Mouse (Mus musculus) neural tube, embryonic 11.5 days (tissue): ENCODE data around the gene Ctdsp2. TPM values are rescaled to one million over a fixed set of nuclear protein-coding genes. Genes with fewer than 3 reads are reported as not detected.

Source experiments
- ATAC-seq: fragments of 200-750 bp; cut with Nextera tagmentation; 2 replicates; pipeline ENCODE4 v1.8.0; 2017; ENCODE audit warnings: moderate number of reproducible peaks, mild to moderate bottlenecking, moderate TSS enrichment, moderate library complexity; ENCODE audit not compliant: insufficient read depth, low FRiP score, low TSS enrichment
- DNase-seq: peaks from one replicate; pipeline ENCODE4 v3.0.0-alpha.2; 2015; ENCODE audit warnings: low spot score
- H3K27ac ChIP-seq: fragments of 300-500 bp; sonication (generic); 2 replicates; pipeline ENCODE4 v1.5.1; 2014; ENCODE audit warnings: low read depth, mild to moderate bottlenecking, low read length
- H3K27me3 ChIP-seq: fragments of 300-500 bp; sonication (generic); 2 replicates; pipeline ENCODE4 v1.6.1; 2014; ENCODE audit warnings: mild to moderate bottlenecking, low read length, mixed read lengths; ENCODE audit not compliant: control insufficient read depth, insufficient read depth
- H3K36me3 ChIP-seq: fragments of 300-500 bp; sonication (generic); 2 replicates; pipeline ENCODE4 v1.6.1; 2014; ENCODE audit warnings: mild to moderate bottlenecking, low read length, moderate library complexity, mixed read lengths; ENCODE audit not compliant: control insufficient read depth, insufficient read depth
- H3K4me1 ChIP-seq: fragments of 300-500 bp; sonication (generic); 2 replicates; pipeline ENCODE4 v1.6.1; 2014; ENCODE audit warnings: low read length, mixed read lengths; ENCODE audit not compliant: control insufficient read depth, insufficient read depth
- H3K4me2 ChIP-seq: fragments of 300-500 bp; sonication (generic); 2 replicates; pipeline ENCODE4 v1.6.1; 2014; ENCODE audit warnings: low read depth, mild to moderate bottlenecking, moderate library complexity
- H3K4me3 ChIP-seq: fragments of 300-500 bp; sonication (generic); 2 replicates; pipeline ENCODE4 v1.5.1; 2014; ENCODE audit warnings: low read depth, low read length
- H3K9ac ChIP-seq: fragments of 300-500 bp; sonication (generic); 2 replicates; pipeline ENCODE4 v1.6.1; 2014; ENCODE audit warnings: mild to moderate bottlenecking, low read length
- H3K9me3 ChIP-seq: fragments of 300-500 bp; sonication (generic); 2 replicates; pipeline ENCODE4 v1.6.1; 2016; ENCODE audit warnings: low read length; ENCODE audit not compliant: control insufficient read depth
- WGBS: fragments of 180-500 bp; shearing (Covaris S2); extraction: QIAGEN DNeasy Blood & Tissue Kit; methylation state at CpG from one replicate; pipeline ENCODE4 v1.1.7; 2014; 5-methylcytosine and 5-hydroxymethylcytosine counted together
- polyA plus RNA-seq: library from polyadenylated mRNA; unstranded; fragments of >200 nt; fragmentation: Nextera tagmentation; extraction: Ambion mirVana; gene quantifications from 2 replicates; pipeline ENCODE4 v1.2.1, GENCODE M21; 2014

Ctdsp2 gene
- polyA plus RNA-seq, 1 experiment from 2014 or later = 56.1 TPM

- Histone ChIP-seq H3K4me1 (peaks cover 6% of the 10 kb centered on the region; the same call in 1 of the 2 replicates), H3K36me3 (peaks cover 15% of the 10 kb centered on the region), H3K9ac (no peak overlapping the region), H3K27me3 (no peaks in the 10 kb centered on the region), H3K4me2 (no peak overlapping the region), H3K9me3 (no peaks in the 10 kb centered on the region), H3K4me3 (no peak overlapping the region), H3K27ac (no peak overlapping the region)
- no peak for ATAC-seq
- no peak for DNase-seq
- 26% methylated on average over 3 of the region's 3 CpGs for WGBS
These were observed 13.2 kb downstream of the Ctdsp2 start for GRCm38 (mm10) chr10:126991676-126992075.

- no peak for ATAC-seq
- Histone ChIP-seq H3K4me3 (no peak overlapping the region), H3K9me3 (no peaks in the 10 kb centered on the region), H3K36me3 (peaks cover 26% of the 10 kb centered on the region), H3K27ac (no peak overlapping the region), H3K4me2 (no peak overlapping the region), H3K9ac (no peak overlapping the region), H3K27me3 (no peaks in the 10 kb centered on the region), H3K4me1 (0 out of 2 replicates have a peak, but pooled peaks cover 2% of the 10 kb centered on the region)
- no peak for DNase-seq
- WGBS = 85% methylated on average over 3 of the region's 3 CpGs
These were observed 15.1 kb downstream of the Ctdsp2 start for GRCm38 (mm10) chr10:126993621-126994020.

DNA sequence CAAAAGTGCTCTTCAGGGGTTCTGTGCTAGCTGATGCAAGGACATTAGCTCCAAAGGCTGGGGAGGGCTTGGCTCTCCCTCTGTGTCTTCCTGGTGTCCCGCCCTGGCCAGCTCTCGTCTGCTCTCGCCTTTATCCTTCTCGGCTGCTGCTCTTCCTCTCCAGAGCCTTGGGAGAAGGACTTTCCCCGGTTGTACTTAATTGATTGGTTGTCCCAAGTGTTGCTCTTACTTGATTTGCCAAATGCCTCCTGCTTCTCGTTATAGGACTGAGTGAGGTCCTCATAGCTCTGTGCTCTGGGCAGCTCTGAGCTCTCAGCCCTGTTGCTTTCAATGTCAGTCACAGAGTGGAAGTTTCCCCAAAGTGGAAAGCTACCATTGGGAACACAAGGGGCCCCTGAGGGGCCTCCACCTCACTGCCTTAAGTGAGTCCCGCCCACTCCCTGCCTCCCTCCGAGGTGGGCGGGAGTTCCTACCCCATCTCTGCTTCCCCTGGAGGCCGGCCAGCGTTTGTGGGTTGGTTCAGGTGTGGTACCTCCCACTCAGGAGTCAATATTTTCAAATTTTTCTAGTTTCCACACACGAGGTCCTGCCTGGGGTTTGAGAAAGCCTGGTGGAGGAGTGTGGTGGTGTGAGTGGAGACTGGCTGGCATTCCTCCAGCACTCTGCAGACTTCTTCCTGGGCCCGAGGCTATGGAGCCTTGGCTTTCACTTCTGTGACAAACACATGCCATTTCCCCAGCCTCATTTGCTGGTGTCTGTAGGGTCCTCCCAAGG, 19.0 kb downstream of the Ctdsp2 start:
- Histone ChIP-seq H3K4me2 (no peak overlapping the region), H3K9me3 (no peaks in the 10 kb centered on the region), H3K4me3 (no peak overlapping the region), H3K4me1 (no peaks in the 10 kb centered on the region), H3K36me3 (peaks cover 25% of the 10 kb centered on the region), H3K27me3 (no peaks in the 10 kb centered on the region), H3K9ac (no peak overlapping the region), H3K27ac (no peak overlapping the region)
- 76% methylated on average over 13 of the region's 13 CpGs for WGBS
- ATAC-seq (no peak), DNase-seq (no peak)

GRCm38 (mm10) chr10:127000529-127000928, 22.0 kb downstream of the Ctdsp2 start, which contains the start of gene Avil:
Gene Avil, plus strand, starts transcription at chr10:127000709.
- H3K36me3 ChIP-seq = peaks cover 13% of the 10 kb centered on the region; the same call in 1 of the 2 replicates
- H3K27me3 ChIP-seq = no peaks in the 10 kb centered on the region
- no peak for DNase-seq
- no peak within 1 kb of the TSS for H3K9ac ChIP-seq
- no peak within 1 kb of the TSS for H3K4me2 ChIP-seq
- H3K4me3 ChIP-seq = no peak within 1 kb of the TSS
- H3K9me3 ChIP-seq = no peaks in the 10 kb centered on the region
- no peak within 1 kb of the TSS for H3K27ac ChIP-seq
- 92% methylated on average over 5 of the region's 5 CpGs for WGBS
- no peaks in the 10 kb centered on the region for H3K4me1 ChIP-seq
- no peak for ATAC-seq

GRCm38 (mm10) chr10:127001297-127001696, 22.8 kb downstream of the Ctdsp2 start:
- H3K4me1 ChIP-seq = no peaks in the 10 kb centered on the region
- 90% methylated on average over 9 of the region's 9 CpGs for WGBS
- H3K4me3 ChIP-seq = no peak overlapping the region
- H3K36me3 ChIP-seq = peaks cover 13% of the 10 kb centered on the region; the same call in 1 of the 2 replicates
- ATAC-seq (no peak), DNase-seq (no peak)
- H3K27ac ChIP-seq = no peak overlapping the region
- H3K4me2 ChIP-seq = no peak overlapping the region
- no peaks in the 10 kb centered on the region for H3K27me3 ChIP-seq
- no peaks in the 10 kb centered on the region for H3K9me3 ChIP-seq
- H3K9ac ChIP-seq = no peak overlapping the region

GRCm38 (mm10) chr10:127002056-127002455, 23.5 kb downstream of the Ctdsp2 start:
- H3K4me2 ChIP-seq = no peak overlapping the region
- ATAC-seq (no peak), DNase-seq (no peak)
- no peak overlapping the region for H3K27ac ChIP-seq
- H3K4me3 ChIP-seq = no peak overlapping the region
- H3K4me1 ChIP-seq = no peaks in the 10 kb centered on the region
- H3K9ac ChIP-seq = no peak overlapping the region
- no peaks in the 10 kb centered on the region for H3K27me3 ChIP-seq
- H3K36me3 ChIP-seq = peaks cover 13% of the 10 kb centered on the region; the same call in 1 of the 2 replicates
- WGBS = 92% methylated on average over 1 of the region's 1 CpGs
- H3K9me3 ChIP-seq = no peaks in the 10 kb centered on the region

DNA sequence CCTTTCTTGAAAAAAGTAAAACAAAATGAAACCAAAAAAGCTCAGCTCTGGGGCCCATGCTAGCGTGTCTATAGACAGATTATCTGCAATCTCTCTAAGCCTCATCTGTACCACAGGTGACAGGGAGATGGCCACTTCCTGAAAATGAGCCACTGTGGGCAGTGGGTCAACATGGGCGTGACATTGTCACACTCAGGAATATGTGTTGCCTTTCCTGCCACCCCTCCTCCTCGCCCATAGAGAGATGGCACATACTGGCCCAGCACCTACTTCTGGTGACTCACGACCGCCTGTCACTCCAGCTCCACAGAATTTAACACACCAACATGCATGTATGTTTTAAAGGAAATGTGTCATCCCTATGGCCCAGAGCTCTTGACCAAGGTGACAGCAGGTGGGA, 24.2 kb downstream of the Ctdsp2 start:
- 88% methylated on average over 5 of the region's 5 CpGs for WGBS
- DNase-seq (no peak), ATAC-seq (no peak)
- Histone ChIP-seq H3K36me3 (peaks cover 8% of the 10 kb centered on the region; the same call in 1 of the 2 replicates), H3K9ac (no peak overlapping the region), H3K4me2 (no peak overlapping the region), H3K9me3 (no peaks in the 10 kb centered on the region), H3K4me3 (no peak overlapping the region), H3K27me3 (no peaks in the 10 kb centered on the region), H3K27ac (no peak overlapping the region), H3K4me1 (no peaks in the 10 kb centered on the region)

- Histone ChIP-seq H3K36me3 (peaks cover 3% of the 10 kb centered on the region; the same call in 1 of the 2 replicates), H3K4me2 (no peak overlapping the region), H3K27me3 (no peaks in the 10 kb centered on the region), H3K4me1 (no peaks in the 10 kb centered on the region), H3K27ac (no peak overlapping the region), H3K9me3 (no peaks in the 10 kb centered on the region), H3K9ac (no peak overlapping the region), H3K4me3 (no peak overlapping the region)
- 84% methylated on average over 8 of the region's 8 CpGs for WGBS
- no peak for ATAC-seq
- DNase-seq = no peak
These were observed 24.8 kb downstream of the Ctdsp2 start for GRCm38 (mm10) chr10:127003334-127003733.

- WGBS = 85% methylated on average over 7 of the region's 7 CpGs
- ATAC-seq = no peak
- no peak overlapping the region for H3K9ac ChIP-seq
These were observed 25.3 kb downstream of the Ctdsp2 start for GRCm38 (mm10) chr10:127003806-127004205.

More at GRCm38 (mm10) chr10:127003806-127004205, 25.3 kb downstream of the Ctdsp2 start:
- Histone ChIP-seq H3K27me3 (no peaks in the 10 kb centered on the region), H3K4me2 (no peak overlapping the region), H3K4me3 (no peak overlapping the region), H3K27ac (no peak overlapping the region), H3K9me3 (no peaks in the 10 kb centered on the region), H3K36me3 (peaks cover 2% of the 10 kb centered on the region; the same call in 1 of the 2 replicates), H3K4me1 (no peaks in the 10 kb centered on the region)
- DNase-seq = no peak
